Mouse (Mus musculus): ENCODE data around the gene Bcl2a1c. TPM values are rescaled to one million over a fixed set of nuclear protein-coding genes. Genes with fewer than 3 reads are reported as not detected.

Gene Bcl2a1c
- polyA plus RNA-seq (2012; rRNA removed) = not detected in 2 replicates

GRCm38 (mm10) chr9:114329855-114330254, at the start of gene Bcl2a1c:
Gene Bcl2a1c (plus strand): TSS chr9:114330135.

Other genes starting within 250 kb of the Bcl2a1c start
- gene Crtap, start 60.5 kb downstream of the Bcl2a1c start, polyA plus RNA-seq (2012; rRNA removed) = 13.8 and 17.7 TPM in 2 replicates
- gene Glb1, start 70.9 kb downstream of the Bcl2a1c start, polyA plus RNA-seq (2012; rRNA removed) = 8.1 and 10.1 TPM in 2 replicates
- 1.0 and 1.5 TPM in 2 replicates for gene Tmppe, start 71.0 kb downstream of the Bcl2a1c start, polyA plus RNA-seq (2012; rRNA removed)
- gene Ccr4, start 174.8 kb downstream of the Bcl2a1c start, polyA plus RNA-seq (2012; rRNA removed) = 0.01 and 0.03 TPM in 2 replicates
- not detected in 2 replicates for gene C130032M10Rik, start 185.6 kb downstream of the Bcl2a1c start, polyA plus RNA-seq (2012; rRNA removed)
- 0.80 and 0.84 TPM in 2 replicates for gene Trim71, start 234.2 kb downstream of the Bcl2a1c start, polyA plus RNA-seq (2012; rRNA removed)